Mouse (Mus musculus) thymus, adult 2 months (tissue): ENCODE measurements around the gene Slc23a2.

Experiments
- CTCF ChIP-seq: fragments of 200-500 bp; IDR thresholded peaks from 2 replicates; pipeline ENCODE4 v1.5.1; 2012; ENCODE audit warnings: mild to moderate bottlenecking, control low read depth, low read length, moderate library complexity, borderline replicate concordance; ENCODE audit not compliant: control insufficient read depth, poor library complexity, insufficient read depth; ENCODE audit errors: extremely low read depth
- POLR2A ChIP-seq: fragments of 200-500 bp; IDR thresholded peaks from 2 replicates; pipeline ENCODE4 v1.6.1; 2012; ENCODE audit warnings: mild to moderate bottlenecking, low read length, control low read depth, moderate library complexity; ENCODE audit not compliant: control insufficient read depth, poor library complexity, insufficient read depth; ENCODE audit errors: extremely low read depth

- no peak for TF ChIP-seq CTCF
- no peak for TF ChIP-seq POLR2A
Observed at GRCm38 (mm10) chr2:132129247-132129646, 15.7 kb downstream of the Slc23a2 start.
